ENCODE assay signal across 11 mouse cellular contexts in the genomic region with DNA sequence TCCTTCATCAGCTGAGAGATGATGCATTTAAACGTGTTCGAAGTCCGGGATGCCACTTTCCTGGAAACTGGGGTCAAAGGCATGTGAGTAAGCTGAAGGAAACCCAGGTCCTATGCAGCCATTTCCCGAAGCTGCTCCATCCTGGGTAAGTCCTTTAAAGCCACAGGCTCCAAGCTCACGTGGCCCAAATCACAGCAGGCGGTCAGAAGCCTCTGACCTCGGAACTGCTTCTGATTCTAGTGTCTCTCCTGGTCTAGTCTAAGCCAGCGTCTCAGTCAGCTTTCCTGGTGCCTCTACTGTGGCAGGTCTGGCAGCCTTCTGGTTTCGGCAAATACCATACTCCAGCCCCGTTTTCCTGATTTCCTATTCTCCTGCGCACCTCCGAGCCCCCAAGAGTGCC. TPM values are rescaled to one million over a fixed set of nuclear protein-coding genes. Genes with fewer than 3 reads are reported as not detected.
DNase-seq lines count a peak whose midpoint lies in the region; ATAC-seq and TF ChIP-seq lines count a peak whose summit lies in the region.
"Had no signal": no experiment of that assay in that cellular context is flagged by ENCODE, and none has a peak within 500 bp of the region (broad histone marks: within the 10 kb centered on the region; RNA-seq: fewer than 3 reads in every experiment).

No protein-coding gene starts in this region.

- H3K4me3 ChIP-seq in heart, embryonic 12.5 days: 0 out of 2 replicates have a peak overlapping the region, but pooled peaks have one; percentile 14
- H3K4me3 ChIP-seq in forebrain, postnatal 0 days (ENCODE audit: low read depth, low read length): peak overlapping the region; percentile 11; the same call in 1 of the 2 replicates
- no peak overlapping the region for H3K4me3 ChIP-seq in midbrain, embryonic 13.5 days (replicated peaks)
- H3K4me3 ChIP-seq in lung, adult 2 months (replicated peaks; ENCODE audit: extremely low read depth, low read depth, low read length): no peak overlapping the region
- H3K4me3 ChIP-seq: erythroblast, embryonic 14.5 days had no signal

- peaks cover 14% of the 10 kb centered on the region for H3K27me3 ChIP-seq in heart, embryonic 12.5 days (replicated peaks)
- H3K27me3 ChIP-seq in forebrain, postnatal 0 days (ENCODE audit: insufficient read depth, low read length): no peaks in the 10 kb centered on the region
- no peaks in the 10 kb centered on the region for H3K27me3 ChIP-seq in midbrain, embryonic 13.5 days

- peaks cover 12% of the 10 kb centered on the region for H3K4me1 ChIP-seq in heart, embryonic 12.5 days (replicated peaks)
- 0 out of 2 replicates have a peak, but pooled peaks cover 3% of the 10 kb centered on the region for H3K4me1 ChIP-seq in forebrain, postnatal 0 days (ENCODE audit: insufficient read depth)
- peaks cover 10% of the 10 kb centered on the region; the same call in 1 of the 2 replicates for H3K4me1 ChIP-seq in midbrain, embryonic 13.5 days (replicated peaks)
- no peaks in the 10 kb centered on the region for H3K4me1 ChIP-seq in lung, adult 2 months (ENCODE audit: control insufficient read depth, insufficient read depth, low read length)

- DNase-seq in heart, postnatal 25 days (ENCODE audit: low spot score): no peak
- peak; percentile 96 for DNase-seq in R1 (ENCODE audit: low read depth, low spot score)
- DNase-seq in forebrain, postnatal 0 days: peak; percentile 10
- no peak for DNase-seq in right cerebral cortex, postnatal 25 days
- DNase-seq in lung, adult 2 months: no peak
- DNase-seq in right cerebral cortex, postnatal 10 days (ENCODE audit: low spot score in 2 of 2): no peak
- DNase-seq: lung, adult 18-20 months had no signal

- peak overlapping the region; percentile 53 for H3K4me2 ChIP-seq in heart, embryonic 12.5 days
- H3K4me2 ChIP-seq in forebrain, postnatal 0 days (ENCODE audit: low read depth): peak overlapping the region; percentile 46
- peak overlapping the region; percentile 28; the same call in 1 of the 2 replicates for H3K4me2 ChIP-seq in midbrain, embryonic 13.5 days (replicated peaks)

- ATAC-seq in heart, embryonic 12.5 days (ENCODE audit: insufficient number of reproducible peaks, low FRiP score): no peak
- peak; percentile 8; the same call in 1 of the 2 replicates for ATAC-seq in forebrain, postnatal 0 days
- no peak for ATAC-seq in midbrain, embryonic 13.5 days
- ATAC-seq: inflammation-experienced regulatory T-cells, adult 6 months had no signal

- 15% methylated on average over 12 of the region's 12 CpGs for WGBS in heart, embryonic 12.5 days
- 20% methylated on average over 12 of the region's 12 CpGs for WGBS in forebrain, postnatal 0 days
- WGBS in midbrain, embryonic 13.5 days: 24% methylated on average over 12 of the region's 12 CpGs
- 50% methylated on average over 12 of the region's 12 CpGs for WGBS in lung, adult 2 months

- TF ChIP-seq POLR2A in lung, adult 2 months (IDR thresholded peaks at IDR 0.05; ENCODE audit: borderline replicate concordance, extremely low read depth, low read depth, low read length): no peak

- no peak for TF ChIP-seq CTCF in forebrain, postnatal 0 days (IDR thresholded peaks at IDR 0.05; ENCODE audit: low read depth)
- no peak for TF ChIP-seq CTCF in lung, adult 2 months (IDR thresholded peaks at IDR 0.05; ENCODE audit: insufficient read depth, low read length)

- H3K9ac ChIP-seq in heart, embryonic 12.5 days: no peak overlapping the region
- H3K9ac ChIP-seq in forebrain, postnatal 0 days: peak overlapping the region; percentile 25; the same call in 1 of the 2 replicates
- no peak overlapping the region; the same call in 1 of the 2 replicates for H3K9ac ChIP-seq in midbrain, embryonic 13.5 days (replicated peaks)

- intact Hi-C loops in heart, postnatal 25 days (cut with DNase I): no loop called here

- no peaks in the 10 kb centered on the region for H3K9me3 ChIP-seq in heart, embryonic 12.5 days (replicated peaks)
- H3K9me3 ChIP-seq in forebrain, postnatal 0 days (ENCODE audit: low read length): no peaks in the 10 kb centered on the region
- no peaks in the 10 kb centered on the region for H3K9me3 ChIP-seq in midbrain, embryonic 13.5 days

- no peak overlapping the region for H3K27ac ChIP-seq in heart, embryonic 12.5 days (ENCODE audit: poor library complexity, severe bottlenecking)
- no peak overlapping the region for H3K27ac ChIP-seq in forebrain, postnatal 0 days (ENCODE audit: low read depth, low read length)
- no peak overlapping the region for H3K27ac ChIP-seq in midbrain, embryonic 13.5 days

- H3K36me3 ChIP-seq in heart, embryonic 12.5 days: 0 out of 2 replicates have a peak, but pooled peaks cover 9% of the 10 kb centered on the region
- H3K36me3 ChIP-seq in forebrain, postnatal 0 days (ENCODE audit: insufficient read depth): no peaks in the 10 kb centered on the region
- H3K36me3 ChIP-seq in midbrain, embryonic 13.5 days: no peaks in the 10 kb centered on the region

RNA-seq across cellular contexts. Expression of gene Ddx58, which starts 19.2 kb away (rescaled TPM):
- polyA plus RNA-seq in heart, embryonic 12.5 days (2016; fragmentation: Nextera tagmentation; extraction: Ambion mirVana): 8.1 and 8.7 TPM in 2 replicates
- 1 to 10 TPM; 7.8 to 7.9 TPM for total RNA-seq in heart, postnatal 25 days (2021)
- 5.5 and 7.6 TPM in 2 replicates for total RNA-seq in forebrain, postnatal 0 days (2014; rRNA removed)
- polyA plus RNA-seq in forebrain, postnatal 0 days (2015; fragmentation: Nextera tagmentation; extraction: Ambion mirVana): 1.7 and 2.8 TPM in 2 replicates
- polyA plus RNA-seq in midbrain, embryonic 13.5 days (2015; fragmentation: Nextera tagmentation; extraction: Ambion mirVana): 3.0 and 3.1 TPM in 2 replicates
- 14.0 and 21.8 TPM in 2 replicates for polyA plus RNA-seq in lung, adult 2 months (2012; rRNA removed)

RNA-seq across cellular contexts. Expression of gene Smim27, which starts 48.9 kb away (rescaled TPM):
- polyA plus RNA-seq in heart, embryonic 12.5 days (2016; fragmentation: Nextera tagmentation; extraction: Ambion mirVana): 28.4 and 34.7 TPM in 2 replicates
- total RNA-seq in heart, postnatal 25 days (2021): 10 to 100 TPM; 39.4 to 41.1 TPM
- total RNA-seq in forebrain, postnatal 0 days (2014; rRNA removed): 3.8 and 4.3 TPM in 2 replicates
- 17.0 and 24.5 TPM in 2 replicates for polyA plus RNA-seq in forebrain, postnatal 0 days (2015; fragmentation: Nextera tagmentation; extraction: Ambion mirVana)
- 20.9 and 23.0 TPM in 2 replicates for polyA plus RNA-seq in midbrain, embryonic 13.5 days (2015; fragmentation: Nextera tagmentation; extraction: Ambion mirVana)
- polyA plus RNA-seq in lung, adult 2 months (2012; rRNA removed): 15.2 and 22.2 TPM in 2 replicates

RNA-seq across cellular contexts. Expression of gene Topors, which starts 49.2 kb away (rescaled TPM):
- 35.3 and 36.3 TPM in 2 replicates for polyA plus RNA-seq in heart, embryonic 12.5 days (2016; fragmentation: Nextera tagmentation; extraction: Ambion mirVana)
- 10 to 100 TPM; 10.1 to 11.5 TPM for total RNA-seq in heart, postnatal 25 days (2021)
- total RNA-seq in forebrain, postnatal 0 days (2014; rRNA removed): 27.6 and 35.1 TPM in 2 replicates
- polyA plus RNA-seq in forebrain, postnatal 0 days (2015; fragmentation: Nextera tagmentation; extraction: Ambion mirVana): 23.1 and 29.4 TPM in 2 replicates
- polyA plus RNA-seq in midbrain, embryonic 13.5 days (2015; fragmentation: Nextera tagmentation; extraction: Ambion mirVana): 35.0 and 36.7 TPM in 2 replicates
- 4.0 and 5.3 TPM in 2 replicates for polyA plus RNA-seq in lung, adult 2 months (2012; rRNA removed)

RNA-seq across cellular contexts. Expression of gene Ndufb6, which starts 58.8 kb away (rescaled TPM):
- 457 and 461 TPM in 2 replicates for polyA plus RNA-seq in heart, embryonic 12.5 days (2016; fragmentation: Nextera tagmentation; extraction: Ambion mirVana)
- 100 to 1,000 TPM; 524 to 552 TPM for total RNA-seq in heart, postnatal 25 days (2021)
- 187 and 250 TPM in 2 replicates for total RNA-seq in forebrain, postnatal 0 days (2014; rRNA removed)
- polyA plus RNA-seq in forebrain, postnatal 0 days (2015; fragmentation: Nextera tagmentation; extraction: Ambion mirVana): 392 and 475 TPM in 2 replicates
- 280 and 282 TPM in 2 replicates for polyA plus RNA-seq in midbrain, embryonic 13.5 days (2015; fragmentation: Nextera tagmentation; extraction: Ambion mirVana)
- 58.8 and 59.3 TPM in 2 replicates for polyA plus RNA-seq in lung, adult 2 months (2012; rRNA removed)

Comparison
In these comparisons a context has a peak if more than half of its experiments do, and no peak if none do; other contexts are left out.
1. H3K4me3 ChIP-seq: peak in heart, embryonic 12.5 days (single experiment) and forebrain, postnatal 0 days (single experiment); none in midbrain, embryonic 13.5 days (single experiment) and lung, adult 2 months (single experiment).
2. DNase-seq: peak in R1 (single experiment) and forebrain, postnatal 0 days (single experiment); none in heart, postnatal 25 days (single experiment), right cerebral cortex, postnatal 25 days (single experiment), lung, adult 2 months (single experiment) and right cerebral cortex, postnatal 10 days (0 of 2).
3. Peak in every context shown above with its lines, with median percentiles within 50 percentile points of each other: H3K4me2 ChIP-seq.